Mouse (Mus musculus) cerebellum, adult 18-20 months (tissue): ENCODE data around the gene Zfp664.
A peak's percentile ranks its signal among the peaks of the same experiment; 100 is the strongest.

ENCODE experiments used
- DNase-seq, 2 experiments: peaks; one replicate each; pipeline ENCODE4 v3.0.0; 2021

Zfp664 gene

GRCm38 (mm10) chr5:124873096-124873495 is 10.6 kb downstream of the Zfp664 start:
- DNase-seq = no peak

DNA sequence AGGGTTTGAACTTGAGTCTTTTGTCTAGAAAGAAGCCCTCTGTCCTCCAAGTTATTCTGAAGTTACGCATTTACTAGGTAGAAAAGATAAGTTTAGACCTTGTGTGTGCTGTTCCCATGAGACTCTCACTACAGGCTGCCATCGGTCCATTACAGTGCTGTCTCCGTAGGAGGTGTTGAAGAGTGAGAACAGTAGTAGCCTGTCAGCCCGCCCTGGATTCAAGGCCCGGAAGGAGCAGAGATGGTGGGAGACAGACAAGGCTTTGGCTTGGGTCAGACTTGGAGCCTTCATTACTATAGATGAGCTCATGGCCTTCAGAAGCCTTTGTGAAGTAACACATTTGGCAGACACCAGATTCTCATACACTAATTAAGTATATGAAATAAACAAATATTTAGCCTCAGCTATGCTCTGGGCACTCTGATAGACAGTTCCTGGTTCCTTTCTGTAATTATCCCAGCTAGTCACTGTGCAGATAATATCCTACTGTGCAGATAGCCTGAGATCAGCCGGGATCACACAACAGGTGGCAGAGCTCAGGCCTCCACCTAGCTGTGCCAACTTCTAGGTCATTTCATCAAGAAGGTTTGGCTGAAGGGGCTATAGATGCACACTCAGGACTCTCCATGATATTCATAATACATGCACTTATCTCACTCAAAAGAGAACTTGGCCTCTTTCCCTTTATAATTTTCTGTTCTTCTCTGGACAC is 11.6 kb downstream of the Zfp664 start:
- no peak for DNase-seq

DNA sequence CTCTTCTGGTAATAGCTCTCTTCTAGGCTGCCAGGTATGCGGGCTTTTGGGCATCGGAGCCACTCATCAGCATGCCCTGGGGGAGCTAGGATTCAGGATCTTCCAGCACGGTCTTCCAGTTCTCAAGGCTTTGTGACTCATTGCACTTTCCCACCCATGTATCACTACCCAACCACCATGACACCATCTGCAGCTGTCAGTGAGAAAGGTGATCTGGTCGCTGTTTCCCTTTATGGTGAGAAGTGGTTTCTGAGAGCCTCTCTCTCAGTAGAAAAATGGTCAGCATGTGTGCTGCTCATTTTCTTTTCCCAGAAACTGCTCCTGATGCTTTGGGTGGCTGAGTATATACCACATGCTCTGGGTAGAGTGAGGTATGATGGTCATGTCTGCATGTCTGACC is 16.8 kb downstream of the Zfp664 start:
- no peak for DNase-seq

DNA sequence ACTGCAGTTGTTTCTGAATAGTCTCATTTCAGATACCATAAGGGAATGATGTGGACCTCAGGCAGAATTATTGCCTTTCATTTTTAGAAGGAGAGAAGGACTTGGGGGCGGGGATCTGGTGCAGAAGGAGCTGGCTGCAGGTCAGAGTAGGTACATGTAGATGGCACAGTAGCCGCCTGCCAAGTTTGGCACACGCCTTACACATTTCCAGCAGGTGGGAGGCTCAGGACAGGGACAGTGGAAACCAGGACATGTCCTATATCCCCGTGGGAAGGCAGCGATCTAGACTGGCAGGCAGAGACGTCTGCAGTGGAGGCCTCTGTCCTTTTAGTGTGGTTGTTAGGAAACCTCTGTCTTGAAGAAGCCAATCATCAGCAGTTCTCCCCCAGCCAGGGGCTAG is 17.3 kb downstream of the Zfp664 start:
- peak; percentile 39 to 55 for DNase-seq

- DNase-seq = peak; percentile 76 to 84
These were observed 21.4 kb downstream of the Zfp664 start for GRCm38 (mm10) chr5:124883877-124884276.

GRCm38 (mm10) chr5:124888661-124889060 is 26.2 kb downstream of the Zfp664 start:
- DNase-seq = no peak

GRCm38 (mm10) chr5:124891921-124892370 is 29.5 kb downstream of the Zfp664 start:
- DNase-seq = no peak

DNA sequence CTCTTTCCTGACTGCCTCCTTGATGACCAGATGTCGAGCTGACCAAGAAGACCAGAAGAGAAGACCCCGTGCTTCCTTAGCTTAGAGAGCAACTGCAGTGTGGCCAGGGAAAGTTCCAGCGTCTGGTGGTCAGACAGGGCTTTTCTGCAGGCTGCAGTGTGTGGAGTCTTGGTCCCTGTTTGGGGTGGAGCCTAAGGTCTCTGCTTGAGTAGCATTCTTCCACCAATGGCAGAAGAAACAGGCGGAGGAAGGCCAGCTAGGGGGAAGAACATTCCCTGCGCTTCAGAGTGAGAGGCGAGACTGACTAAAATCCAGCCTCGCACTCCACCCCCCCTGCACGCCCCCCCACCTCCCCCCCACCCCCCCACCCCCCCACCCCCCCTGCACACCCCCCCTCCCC is 33.6 kb downstream of the Zfp664 start:
- DNase-seq = no peak

GRCm38 (mm10) chr5:124899945-124900631 is 37.6 kb downstream of the Zfp664 start:
- peak; percentile 77 to 88 for DNase-seq

- DNase-seq = no peak
These were observed 38.4 kb downstream of the Zfp664 start for GRCm38 (mm10) chr5:124900738-124901490.

DNA sequence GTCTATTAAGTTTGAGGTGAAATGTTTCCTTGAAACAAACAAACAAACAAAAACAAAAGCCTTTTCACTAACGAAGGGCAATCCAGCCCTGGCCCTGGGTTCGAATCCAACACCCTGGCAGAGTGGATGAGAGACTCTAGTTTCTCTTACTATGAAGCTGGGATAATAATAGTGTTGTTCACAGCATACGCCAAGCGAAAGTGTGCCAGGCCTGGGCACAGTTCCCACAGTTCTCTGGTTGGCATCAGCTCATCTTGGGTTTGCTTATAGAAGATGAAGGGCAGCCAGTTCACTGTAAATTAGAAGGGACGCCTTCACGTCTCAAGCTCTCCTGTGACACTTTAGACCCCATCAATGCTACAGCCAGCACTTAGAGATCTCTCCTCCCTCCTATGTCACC is 39.2 kb downstream of the Zfp664 start:
- DNase-seq = peak; percentile 70 to 76

DNA sequence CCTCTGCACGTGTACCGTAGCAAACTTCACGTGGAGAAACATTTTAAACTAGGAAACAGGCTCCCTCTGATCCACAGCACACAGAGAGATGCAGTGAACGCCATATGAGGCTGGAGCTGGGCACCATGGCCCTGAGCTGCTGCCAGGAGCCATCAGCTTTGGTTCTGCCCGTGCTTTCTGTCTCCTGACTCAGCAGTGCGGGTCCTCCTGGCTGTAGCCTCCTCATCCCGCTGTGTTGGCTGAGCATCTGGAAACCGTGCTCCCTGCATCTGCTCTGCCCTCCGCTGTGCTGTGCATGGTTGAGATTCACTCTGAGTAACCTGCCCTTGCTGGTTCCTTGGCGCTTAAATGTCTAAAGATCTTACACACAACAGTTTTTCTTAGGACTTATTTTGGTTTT is 39.7 kb downstream of the Zfp664 start:
- peak; percentile 28 to 38 for DNase-seq

GRCm38 (mm10) chr5:124903852-124904251 is 41.4 kb downstream of the Zfp664 start:
- DNase-seq = no peak

GRCm38 (mm10) chr5:124906890-124907289 is 44.4 kb downstream of the Zfp664 start:
- DNase-seq = no peak

DNA sequence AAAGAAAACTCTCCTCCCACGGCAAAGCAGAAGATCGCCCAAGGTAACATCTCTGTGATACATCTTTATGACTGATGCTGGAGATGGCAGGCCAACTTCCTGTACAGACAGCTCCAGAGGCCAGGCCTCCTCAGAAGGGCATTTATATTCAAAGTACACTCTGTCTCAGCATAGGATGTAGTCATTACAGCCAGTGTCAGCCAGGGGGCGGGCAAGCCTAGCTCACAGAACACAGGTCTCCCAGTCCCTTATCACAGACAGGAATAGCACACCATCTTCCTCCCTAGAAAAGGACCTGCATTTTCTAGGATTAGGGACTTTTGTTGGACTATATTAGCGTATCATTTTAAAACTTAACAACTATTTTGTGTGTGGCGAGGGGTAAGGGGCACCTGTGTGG is 46.4 kb downstream of the Zfp664 start:
- peak; percentile 71 to 80 for DNase-seq

DNA sequence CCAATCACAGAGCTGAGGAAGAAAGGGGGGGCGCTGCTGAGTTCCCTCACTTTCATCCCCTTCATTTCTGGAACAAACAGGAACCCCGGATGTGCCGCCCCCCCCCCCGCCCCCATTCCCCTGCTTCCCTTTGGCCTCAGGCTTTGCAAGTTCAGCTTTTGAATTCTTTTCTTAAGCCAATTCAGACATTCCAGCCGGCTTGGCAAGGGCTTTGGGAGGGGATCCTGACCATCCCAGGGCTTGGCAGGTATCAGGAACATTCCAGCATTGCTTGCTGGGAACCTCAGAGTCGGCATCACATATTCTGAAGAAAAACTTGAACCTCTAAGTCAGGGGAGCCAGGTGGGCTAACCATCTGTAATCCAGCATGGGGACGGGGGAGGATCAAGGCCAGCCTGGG is 49.8 kb downstream of the Zfp664 start:
- no peak for DNase-seq

GRCm38 (mm10) chr5:124912946-124913933 is 50.7 kb downstream of the Zfp664 start:
- DNase-seq = no peak

- no peak for DNase-seq
These were observed 57.3 kb downstream of the Zfp664 start for GRCm38 (mm10) chr5:124919798-124920197.

- DNase-seq = no peak
These were observed 58.9 kb downstream of the Zfp664 start for GRCm38 (mm10) chr5:124921410-124921809.

GRCm38 (mm10) chr5:124922356-124923352 is 60.2 kb downstream of the Zfp664 start:
- no peak for DNase-seq

DNA sequence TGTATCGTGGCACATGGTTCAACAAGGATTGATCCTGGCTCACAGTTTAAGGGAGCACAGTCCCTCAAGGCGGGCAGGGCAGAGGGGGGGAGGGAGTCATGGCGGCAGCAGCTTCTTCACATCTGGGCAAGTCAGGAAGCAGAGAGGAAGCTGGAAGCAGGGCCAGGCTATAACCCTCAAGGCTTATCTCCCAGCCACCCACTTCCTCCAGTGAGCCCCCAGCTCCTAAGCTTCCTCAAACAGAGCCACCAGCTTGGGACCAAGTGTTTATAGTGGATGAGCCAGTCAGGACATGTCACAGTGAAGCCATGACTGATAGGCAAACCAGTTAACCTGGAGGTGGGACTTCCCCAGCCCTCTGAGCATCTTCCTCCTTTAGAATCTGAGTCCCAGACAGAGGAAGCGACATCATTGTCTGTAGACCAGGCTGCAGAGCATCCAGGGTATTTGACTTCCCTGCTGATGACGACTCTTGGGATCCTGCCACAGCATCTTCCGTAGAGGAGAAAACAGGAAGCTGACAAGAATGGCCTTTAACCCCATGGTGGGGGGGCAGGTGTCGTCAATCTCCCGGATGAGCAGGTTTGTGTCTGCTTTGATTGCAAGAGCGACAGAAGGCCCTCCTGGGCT is 67.0 kb downstream of the Zfp664 start:
- no peak for DNase-seq
